Mouse (Mus musculus) C2C12 (cell line): ENCODE results near the gene Tnfsf12.

Source experiments
- CTCF ChIP-seq: IDR thresholded peaks from one replicate; pipeline ENCODE4 v1.5.1; 2011; ENCODE audit not compliant: control insufficient read depth, insufficient read depth, insufficient read length
- FOSL1 ChIP-seq: IDR thresholded peaks from one replicate; pipeline ENCODE4 v1.8.0; 2011; ENCODE audit warnings: mild to moderate bottlenecking, low read length; ENCODE audit not compliant: poor library complexity, insufficient read depth, severe bottlenecking
- USF1 ChIP-seq: IDR thresholded peaks from one replicate; pipeline ENCODE4 v1.6.1; 2011; ENCODE audit warnings: low read depth, mild to moderate bottlenecking, control low read depth, moderate library complexity

GRCm38 (mm10) chr11:69716953-69717352, 21.3 kb upstream of the Tnfsf12 start:
- TF ChIP-seq USF1 (no peak), FOSL1 (no peak), CTCF (no peak)
